Mouse (Mus musculus) CD4-positive naive resting alpha-beta T cell, adult 57 days (primary cell): ENCODE results near the gene Eif4a1. TPM values are rescaled to one million over a fixed set of nuclear protein-coding genes. Genes with fewer than 3 reads are reported as not detected.

ENCODE experiments used
- total RNA-seq: library from RNA; stranded (reverse); gene quantifications from one replicate; pipeline ENCODE4 v1.2.4, GENCODE M21; 2023

Eif4a1 gene
- 775 TPM for total RNA-seq

DNA sequence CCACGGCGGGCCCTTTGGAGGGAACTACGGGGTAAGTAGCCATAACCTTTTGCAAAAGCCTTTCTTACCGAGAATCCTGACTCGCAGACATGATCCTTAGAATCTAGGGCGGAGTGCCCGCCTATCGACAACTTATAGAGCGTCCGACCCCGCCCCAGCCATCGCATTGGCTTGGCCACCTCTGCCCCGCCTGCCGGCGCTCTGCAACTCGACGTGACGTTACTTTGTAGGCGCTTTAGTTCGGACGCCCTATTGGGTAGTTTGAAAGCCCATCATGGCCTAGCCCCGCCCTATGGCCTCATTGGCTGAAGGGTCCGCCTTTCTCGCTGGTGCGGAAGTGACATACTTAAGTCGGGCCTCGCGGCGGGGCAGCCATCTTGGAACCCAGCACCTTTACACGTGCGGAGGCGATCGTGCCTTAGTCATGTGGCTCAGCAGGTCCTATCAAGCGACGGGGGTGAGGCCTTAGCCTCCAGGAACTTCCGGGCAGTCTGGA is at the start of gene Eif4a1:
TSS of gene Eif4a1 (minus strand) at position 213 of the 496 bp plus-strand sequence.

DNA sequence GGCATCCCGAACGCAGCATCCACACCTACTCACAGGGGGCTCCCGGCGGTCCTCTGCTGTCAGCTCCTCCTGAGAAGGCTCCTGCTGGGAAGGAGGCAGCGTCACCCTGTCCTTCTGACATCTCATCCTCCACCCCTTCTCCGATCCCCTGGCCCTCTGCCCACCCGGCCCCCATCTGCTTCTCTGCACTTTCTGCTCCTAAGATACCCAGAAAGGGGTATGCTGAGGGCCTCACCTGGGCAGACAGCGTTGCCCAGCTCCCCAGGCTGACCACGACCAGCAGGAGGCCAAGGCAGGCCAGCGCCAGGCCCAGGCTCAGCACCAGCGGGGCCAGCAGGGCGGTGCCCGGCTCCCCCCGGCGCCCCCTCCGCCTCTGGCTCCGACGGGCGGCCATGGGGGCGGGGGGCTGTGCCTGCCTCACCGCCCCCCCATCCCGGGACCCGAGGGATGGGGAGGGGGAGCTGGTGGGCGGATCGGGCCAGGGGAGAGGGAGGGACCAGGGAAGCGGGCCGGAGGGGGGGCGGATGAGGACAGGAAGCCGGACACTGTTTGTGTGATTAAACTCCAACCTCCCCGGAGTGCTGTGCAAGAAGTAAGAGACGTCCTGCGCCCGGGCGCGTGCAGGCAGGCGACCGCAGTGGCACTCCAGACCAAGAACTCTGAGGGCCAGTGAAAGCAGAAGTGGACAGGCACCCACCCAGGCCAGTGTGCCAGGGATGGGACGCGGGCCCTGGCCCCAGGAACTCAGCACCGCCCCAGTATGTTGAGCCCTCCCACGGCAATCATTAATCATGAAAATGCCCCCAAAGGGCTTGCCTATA is 23.3 kb upstream of the Eif4a1 start, which contains the start of the genes Tnfsf12 and Tnfsfm13:
TSS of gene Tnfsf12 (minus strand) at position 489 of the 821 bp plus-strand sequence.
TSS of gene Tnfsfm13 (minus strand) at position 738 of the 821 bp plus-strand sequence.

DNA sequence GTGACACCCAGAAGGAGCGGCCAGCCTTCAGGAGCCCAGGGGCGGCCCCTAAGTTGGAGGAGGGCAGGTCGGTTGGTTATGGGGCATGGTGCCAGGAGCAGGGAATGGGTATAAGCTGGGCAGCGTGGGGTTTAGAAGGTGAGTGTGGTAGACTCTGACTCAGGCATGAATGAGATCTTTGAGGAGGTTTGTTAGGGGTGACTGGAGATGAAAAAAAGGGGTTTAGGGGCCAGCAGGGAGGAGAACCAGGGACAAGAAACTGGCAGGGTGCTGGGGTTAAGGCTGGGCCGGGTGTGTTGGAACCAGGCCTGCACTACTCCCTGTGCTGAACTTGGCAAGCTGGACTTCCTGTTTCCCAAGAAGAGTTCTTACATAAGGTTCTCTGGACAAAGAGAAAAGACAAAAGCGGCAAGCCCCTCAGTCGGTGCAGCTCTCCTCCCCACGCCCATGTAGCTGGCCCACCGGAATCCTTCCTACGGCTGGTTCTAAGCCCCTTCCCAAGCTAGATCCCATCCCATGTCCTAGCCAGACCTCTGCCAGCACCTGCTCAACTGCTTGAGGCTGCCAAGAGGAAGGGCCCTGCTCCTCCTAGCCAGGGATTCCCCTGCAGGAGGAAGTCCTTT is 13.4 kb upstream of the Eif4a1 start, which contains the start of gene Tnfsf13:
TSS of gene Tnfsf13 (minus strand) at position 259 of the 623 bp plus-strand sequence.

DNA sequence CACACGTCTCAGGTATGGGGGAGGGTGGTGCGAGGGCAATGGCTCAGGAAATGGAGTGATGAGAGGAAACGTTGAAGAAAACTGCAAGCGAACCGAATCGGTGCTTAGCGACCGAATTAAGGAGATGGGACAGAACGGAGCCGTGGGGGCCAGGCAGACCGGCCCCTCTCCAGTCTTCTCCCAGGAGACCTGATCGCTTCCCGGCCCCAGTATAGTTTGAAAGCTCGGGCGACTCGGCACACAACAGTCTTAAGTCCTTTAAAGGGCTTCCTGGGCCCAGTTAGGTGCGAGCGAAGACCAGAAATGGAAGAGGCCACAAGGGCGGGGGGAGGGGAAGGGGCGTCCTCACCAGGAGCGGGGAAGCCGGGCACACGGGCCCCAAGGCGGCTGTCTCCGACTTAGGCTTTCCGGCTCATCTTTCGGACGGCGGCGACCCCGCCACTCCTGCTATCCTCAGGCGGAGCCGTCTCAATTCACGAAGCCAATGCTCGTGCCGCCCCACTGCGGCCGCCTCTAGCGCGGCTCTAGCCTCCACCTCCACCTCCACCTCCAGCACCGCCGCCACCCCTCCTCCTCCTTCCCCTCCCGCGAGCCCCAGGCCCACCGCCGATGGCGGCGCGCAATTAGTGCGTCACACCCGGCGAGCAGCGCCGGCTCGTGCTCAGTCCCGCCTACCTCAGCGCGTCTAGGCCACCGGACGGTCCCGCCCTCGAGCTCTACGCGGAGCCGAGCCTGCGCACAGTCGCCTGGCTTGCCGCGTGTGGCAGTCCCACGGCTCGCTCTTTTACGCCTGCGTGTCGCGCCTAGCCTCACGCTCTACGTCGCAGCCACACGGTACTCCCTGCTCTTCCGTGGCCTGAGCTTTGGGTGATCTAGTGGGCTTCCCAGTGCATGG is 9.3 kb upstream of the Eif4a1 start, which contains the start of gene Senp3:
TSS of gene Senp3 (minus strand) at position 771 of the 895 bp plus-strand sequence.

GRCm38 (mm10) chr11:69665961-69666664 is 6.1 kb downstream of the Eif4a1 start, which contains the start of gene Cd68:
Gene Cd68, minus strand, starts transcription at chr11:69666153.

GRCm38 (mm10) chr11:69662213-69662966 is 9.8 kb downstream of the Eif4a1 start, which contains the start of gene Mpdu1:
Gene Mpdu1, minus strand, starts transcription at chr11:69662642.

DNA sequence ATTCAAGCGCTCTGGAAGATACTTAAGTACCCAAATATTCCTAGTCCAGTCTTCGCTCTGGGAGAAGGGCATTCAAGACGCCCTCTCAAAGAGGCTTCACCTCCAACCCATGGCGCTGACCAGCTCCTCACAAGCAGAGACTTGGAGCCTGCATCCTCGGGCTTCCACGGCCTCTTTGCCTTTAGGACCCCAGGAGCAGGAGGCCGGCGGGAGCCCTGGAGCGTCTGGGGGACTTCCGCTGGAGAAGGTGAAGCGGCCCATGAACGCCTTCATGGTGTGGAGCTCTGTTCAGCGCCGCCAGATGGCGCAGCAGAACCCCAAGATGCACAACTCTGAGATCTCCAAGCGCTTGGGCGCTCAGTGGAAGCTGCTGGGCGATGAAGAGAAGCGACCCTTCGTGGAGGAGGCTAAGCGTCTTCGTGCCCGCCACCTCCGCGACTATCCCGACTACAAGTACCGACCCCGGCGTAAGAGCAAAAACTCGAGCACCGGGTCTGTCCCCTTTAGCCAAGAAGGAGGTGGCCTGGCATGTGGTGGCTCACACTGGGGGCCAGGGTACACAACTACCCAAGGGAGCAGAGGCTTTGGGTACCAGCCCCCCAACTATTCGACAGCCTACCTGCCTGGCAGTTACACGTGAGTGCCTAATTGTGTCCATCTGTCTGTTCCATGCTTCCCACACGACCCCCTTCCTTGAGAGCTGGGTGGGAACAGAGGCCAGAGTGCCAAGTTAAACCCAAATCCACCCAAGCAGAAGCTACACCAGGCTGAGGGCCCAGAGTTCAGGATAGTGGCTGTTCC is 16.8 kb downstream of the Eif4a1 start, which contains the start of gene Sox15:
TSS of gene Sox15 (plus strand) at position 51 of the 801 bp plus-strand sequence.

GRCm38 (mm10) chr11:69632284-69633089 is 39.7 kb downstream of the Eif4a1 start, which contains the start of gene Fxr2:
Gene Fxr2, plus strand, starts transcription at chr11:69632990.

DNA sequence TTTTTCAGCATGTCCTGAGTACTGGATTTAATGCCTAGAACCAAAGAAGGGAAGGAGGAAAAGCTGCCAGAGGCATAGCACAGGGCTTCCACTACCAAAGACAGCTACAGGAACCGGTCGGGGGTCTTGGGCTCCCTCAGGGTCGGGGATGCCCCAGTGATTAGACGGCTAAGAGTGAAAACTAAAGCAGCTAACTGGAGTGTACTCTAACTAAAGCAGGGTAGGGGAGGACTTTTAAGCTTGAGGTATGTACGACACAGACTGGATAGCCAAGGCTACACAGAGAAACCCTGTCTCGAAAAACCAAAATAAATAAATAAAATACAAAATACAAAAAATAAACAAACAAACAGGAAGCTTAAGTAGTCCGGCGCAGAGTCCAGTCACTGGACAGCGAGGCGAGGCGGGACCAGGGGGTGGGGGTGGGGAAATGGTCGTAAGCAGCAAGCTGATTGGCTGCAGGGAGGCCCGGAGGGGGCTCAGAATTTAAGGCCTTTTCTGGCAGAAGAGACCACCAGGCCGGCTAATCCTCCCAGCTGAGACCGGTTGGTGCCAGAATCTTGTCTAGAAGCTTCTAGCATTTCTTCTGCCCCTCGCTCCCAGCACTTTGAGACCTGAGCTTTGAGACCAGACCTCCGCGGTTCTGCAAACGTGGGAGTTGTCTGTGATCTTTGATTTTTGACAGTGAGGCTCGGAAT is 50.5 kb downstream of the Eif4a1 start, which contains the start of gene Sat2:
TSS of gene Sat2 (plus strand) at position 454 of the 698 bp plus-strand sequence.

DNA sequence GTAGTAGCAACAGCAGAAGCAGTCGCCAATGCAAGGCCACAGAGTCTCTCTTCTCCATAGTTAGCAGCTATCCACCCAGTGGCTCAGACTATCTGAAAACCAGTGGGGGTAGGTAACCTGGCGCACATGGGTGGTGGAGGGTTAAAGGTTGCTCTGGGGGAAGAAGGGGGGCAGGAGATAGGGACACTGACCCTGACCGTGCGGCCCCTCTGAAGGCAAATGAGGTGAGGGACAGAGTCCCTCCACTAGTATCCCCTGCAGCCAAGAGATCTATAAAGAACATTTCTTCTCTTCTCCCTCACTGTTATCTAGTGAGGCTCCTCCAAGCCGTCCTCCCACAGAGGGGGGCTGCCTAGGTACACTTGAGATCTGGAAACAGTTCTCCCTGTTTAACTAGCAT is 54.4 kb downstream of the Eif4a1 start, which contains the start of gene Shbg:
TSS of gene Shbg (minus strand) at position 101 of the 400 bp plus-strand sequence.

Other genes starting within 250 kb of the Eif4a1 start
- 0.15 TPM for gene Dnah2, start 123.3 kb downstream of the Eif4a1 start, total RNA-seq
- 0.53 TPM for gene Efnb3, start 112.2 kb downstream of the Eif4a1 start, total RNA-seq
- gene Wrap53, start 92.2 kb downstream of the Eif4a1 start, total RNA-seq, result 13.0 TPM
- 144 TPM for gene Trp53, start 92.1 kb downstream of the Eif4a1 start, total RNA-seq
- gene Atp1b2, start 66.5 kb downstream of the Eif4a1 start, total RNA-seq, result 0.27 TPM
- not detected for gene Shbg, start 54.5 kb downstream of the Eif4a1 start, total RNA-seq
- not detected for gene Sat2, start 50.4 kb downstream of the Eif4a1 start, total RNA-seq
- 80.1 TPM for gene Fxr2, start 39.4 kb downstream of the Eif4a1 start, total RNA-seq
- gene Sox15, start 17.1 kb downstream of the Eif4a1 start, total RNA-seq, result not detected
- 85.2 TPM for gene Mpdu1, start 9.8 kb downstream of the Eif4a1 start, total RNA-seq
- gene Cd68, start 6.3 kb downstream of the Eif4a1 start, total RNA-seq, result 14.8 TPM
- gene Senp3, start 9.7 kb upstream of the Eif4a1 start, total RNA-seq, result 109 TPM
- not detected for gene Tnfsf13, start 13.4 kb upstream of the Eif4a1 start, total RNA-seq
- 1.7 TPM for gene Tnfsf12, start 23.4 kb upstream of the Eif4a1 start, total RNA-seq
- gene Tnfsfm13, start 23.7 kb upstream of the Eif4a1 start, total RNA-seq, result not detected
- gene Polr2a, start 86.2 kb upstream of the Eif4a1 start, total RNA-seq, result 176 TPM
- gene Slc35g3, start 89.5 kb upstream of the Eif4a1 start, total RNA-seq, result not detected
- 47.4 TPM for gene Zbtb4, start 93.5 kb upstream of the Eif4a1 start, total RNA-seq
- 3.6 TPM for gene Chrnb1, start 123.5 kb upstream of the Eif4a1 start, total RNA-seq
- 0.30 TPM for gene Fgf11, start 129.4 kb upstream of the Eif4a1 start, total RNA-seq
- gene Tmem102, start 133.2 kb upstream of the Eif4a1 start, total RNA-seq, result not detected
- gene Gm39566, start 142.9 kb upstream of the Eif4a1 start, total RNA-seq, result not detected
- not detected for gene Spem2, start 146.0 kb upstream of the Eif4a1 start, total RNA-seq
- gene Spem1, start 149.8 kb upstream of the Eif4a1 start, total RNA-seq, result not detected
- 1.0 TPM for gene Nlgn2, start 165.4 kb upstream of the Eif4a1 start, total RNA-seq
- gene Tmem256, start 166.1 kb upstream of the Eif4a1 start, total RNA-seq, result 15.1 TPM
- 12.0 TPM for gene Plscr3, start 174.0 kb upstream of the Eif4a1 start, total RNA-seq
- gene Tnk1, start 186.3 kb upstream of the Eif4a1 start, total RNA-seq, result not detected
- gene Tmem95, start 205.6 kb upstream of the Eif4a1 start, total RNA-seq, result not detected
- 1.7 TPM for gene Kctd11, start 209.0 kb upstream of the Eif4a1 start, total RNA-seq
- 418 TPM for gene Acap1, start 223.1 kb upstream of the Eif4a1 start, total RNA-seq
- gene 2810408A11Rik, start 228.6 kb upstream of the Eif4a1 start, total RNA-seq, result 2.6 TPM
- 63.0 TPM for gene Neurl4, start 228.6 kb upstream of the Eif4a1 start, total RNA-seq
- 149 TPM for gene Gps2, start 241.5 kb upstream of the Eif4a1 start, total RNA-seq
- 316 TPM for gene Eif5a, start 249.5 kb upstream of the Eif4a1 start, total RNA-seq